Mouse (Mus musculus): ENCODE data around the gene Ift81.
A peak's percentile ranks its signal among the peaks of the same experiment; 100 is the strongest.

Gene Ift81

GRCm38 (mm10) chr5:122547810-122548209 is 66.5 kb downstream of the Ift81 start:
- no peak for DNase-seq (ENCODE audit: low read depth, low spot score)

DNA sequence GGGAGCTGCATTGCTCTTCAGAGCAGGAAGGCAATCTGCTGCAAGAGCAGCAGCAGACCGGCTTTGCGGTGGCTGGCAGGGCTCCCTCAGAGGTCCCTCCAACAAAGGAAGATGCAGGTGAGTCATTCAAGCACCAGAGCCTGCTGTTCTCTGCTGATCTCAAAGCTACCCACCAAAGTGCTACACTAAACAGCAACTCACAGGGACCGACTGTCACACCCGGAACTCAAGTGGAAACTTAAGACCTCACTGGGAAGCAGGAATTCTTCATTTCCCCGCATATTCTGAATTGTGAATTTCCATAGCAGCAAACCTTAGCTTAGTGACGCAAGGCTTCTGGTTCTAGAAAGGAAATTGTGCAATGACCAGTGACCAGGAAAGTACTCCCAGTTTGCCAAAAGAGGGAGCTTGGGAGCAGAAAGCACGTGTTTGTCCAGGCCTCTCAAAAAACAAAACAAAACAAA is 67.0 kb downstream of the Ift81 start:
- DNase-seq (ENCODE audit: low read depth, low spot score) = no peak

DNA sequence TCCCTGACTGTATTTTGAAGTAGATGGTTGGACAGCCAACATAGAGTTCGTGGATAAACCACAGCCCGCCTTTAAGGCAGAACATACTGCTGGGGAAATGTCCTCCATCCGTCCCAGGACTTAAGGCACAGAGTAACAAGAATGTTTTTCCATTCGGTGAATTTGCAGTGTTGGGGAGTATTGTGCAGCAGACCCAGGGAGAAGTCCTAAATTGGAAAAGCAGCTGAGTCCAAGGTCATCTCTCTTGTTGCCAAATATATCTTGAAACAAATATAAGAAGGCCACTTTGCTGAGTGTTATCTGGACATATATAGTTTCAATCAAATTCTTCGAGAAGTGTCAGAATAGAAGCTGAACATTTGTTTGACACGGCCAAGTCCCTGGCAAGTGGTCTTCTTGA is 70.9 kb downstream of the Ift81 start:
- no peak for DNase-seq (ENCODE audit: low read depth, low spot score)

DNA sequence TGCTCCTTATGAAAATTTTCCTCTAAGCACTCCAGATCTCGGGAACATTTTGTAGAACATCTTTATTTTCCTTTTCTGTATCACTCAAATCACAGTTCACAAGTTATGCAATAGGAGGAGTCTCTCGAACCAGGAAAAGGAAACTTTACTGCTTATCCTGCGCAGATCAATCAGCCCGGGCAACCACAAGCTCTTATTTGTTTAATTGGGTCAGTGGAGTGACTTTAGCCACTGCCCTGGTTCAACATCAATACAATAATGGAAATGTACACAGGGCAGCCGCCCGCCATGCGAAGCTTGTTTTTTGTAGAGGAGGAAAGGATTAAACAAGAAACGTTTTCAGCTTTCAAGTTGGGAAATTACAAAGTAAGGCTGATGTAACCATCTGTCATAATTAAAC is 72.4 kb downstream of the Ift81 start:
- no peak for DNase-seq (ENCODE audit: low read depth, low spot score)

DNA sequence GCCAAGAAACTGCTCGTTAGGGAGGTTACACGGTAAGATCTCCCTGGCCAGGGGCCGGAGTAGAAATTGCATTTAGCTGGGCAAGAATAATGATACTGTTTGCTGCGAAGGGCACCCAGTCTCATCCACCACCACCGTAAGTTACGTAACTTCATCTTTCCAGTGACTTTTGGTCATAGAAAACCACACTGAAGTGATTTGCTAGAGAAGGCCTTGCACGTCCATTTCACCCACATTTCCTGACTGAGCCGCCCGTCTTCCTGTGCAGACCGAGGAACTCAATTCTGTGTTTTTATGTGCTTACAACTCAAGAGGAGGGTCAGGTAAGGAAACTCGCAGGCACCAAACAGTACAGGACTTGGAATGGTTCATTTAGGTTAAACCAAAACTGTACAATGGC is 76.2 kb downstream of the Ift81 start:
- DNase-seq (ENCODE audit: low read depth, low spot score) = no peak

DNA sequence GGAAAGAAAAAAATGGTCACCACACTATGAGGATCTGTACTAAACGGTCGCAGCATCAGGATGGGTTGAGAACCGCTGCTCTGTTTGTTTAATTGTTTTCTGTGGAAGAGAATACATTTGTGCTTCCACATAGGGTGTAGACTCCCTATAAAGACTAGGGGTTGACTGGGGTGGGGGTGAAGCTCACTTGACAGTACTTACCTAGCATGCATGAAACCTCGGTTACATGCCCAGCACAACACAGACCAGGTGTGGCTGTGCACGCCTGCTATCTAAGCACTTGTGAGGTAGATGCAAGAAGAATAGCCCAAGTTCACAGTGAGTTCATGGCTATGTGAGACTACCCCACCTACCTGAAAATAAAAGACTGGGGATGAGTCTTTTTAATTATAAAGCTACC is 76.7 kb downstream of the Ift81 start:
- DNase-seq (ENCODE audit: low read depth, low spot score) = no peak

- no peak for DNase-seq (ENCODE audit: low read depth, low spot score)
Measured at GRCm38 (mm10) chr5:122533884-122534283, 80.4 kb downstream of the Ift81 start.

GRCm38 (mm10) chr5:122529913-122530604 is 84.3 kb downstream of the Ift81 start:
- no peak for DNase-seq (ENCODE audit: low read depth, low spot score)

DNA sequence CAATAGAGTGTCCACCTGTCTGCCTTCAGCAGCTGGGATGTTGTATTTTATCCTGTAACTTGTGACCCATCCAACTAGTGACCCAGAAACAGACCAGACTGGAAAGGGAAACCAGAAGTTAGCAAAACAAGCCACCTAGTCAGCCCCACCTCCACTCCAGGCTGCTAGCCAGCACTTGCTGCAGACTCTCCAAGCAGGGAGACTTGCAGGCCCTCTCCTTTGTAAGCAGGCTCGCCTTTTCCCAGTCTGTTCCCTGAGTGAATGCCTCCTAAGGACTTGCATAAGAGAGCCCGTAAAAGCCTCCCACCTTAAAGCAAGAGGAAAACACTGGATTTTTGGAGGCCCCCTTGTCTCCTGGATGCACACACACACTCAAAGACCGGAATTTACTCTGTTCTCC is 85.0 kb downstream of the Ift81 start:
- no peak for DNase-seq (ENCODE audit: low read depth, low spot score)

DNA sequence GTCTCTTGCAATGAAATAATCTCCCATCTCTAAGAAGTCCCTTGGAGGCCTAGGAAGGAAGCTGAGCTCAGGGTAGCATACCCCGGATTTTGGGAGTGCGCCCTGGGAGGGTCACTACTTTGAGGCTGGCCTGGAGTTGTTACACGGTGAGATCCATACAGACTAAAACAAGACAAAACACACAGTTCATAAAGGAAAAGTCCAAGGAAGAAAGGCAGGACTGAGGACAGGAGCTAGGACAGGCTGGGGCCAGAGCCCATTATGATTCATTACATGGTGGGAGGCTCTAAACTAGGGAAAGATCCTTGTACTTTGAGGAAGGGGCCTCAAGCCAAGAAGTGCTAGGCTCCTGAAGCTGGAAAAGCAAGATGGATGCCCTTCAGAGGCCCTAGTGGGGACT is 85.7 kb downstream of the Ift81 start:
- DNase-seq (ENCODE audit: low read depth, low spot score) = no peak

GRCm38 (mm10) chr5:122527761-122528160 is 86.6 kb downstream of the Ift81 start:
- peak; percentile 61 for DNase-seq (ENCODE audit: low read depth, low spot score)

GRCm38 (mm10) chr5:122526878-122527730 is 87.2 kb downstream of the Ift81 start:
- DNase-seq (ENCODE audit: low read depth, low spot score) = no peak

- DNase-seq (ENCODE audit: low read depth, low spot score) = no peak
Measured at GRCm38 (mm10) chr5:122526405-122526804, 87.9 kb downstream of the Ift81 start.

DNA sequence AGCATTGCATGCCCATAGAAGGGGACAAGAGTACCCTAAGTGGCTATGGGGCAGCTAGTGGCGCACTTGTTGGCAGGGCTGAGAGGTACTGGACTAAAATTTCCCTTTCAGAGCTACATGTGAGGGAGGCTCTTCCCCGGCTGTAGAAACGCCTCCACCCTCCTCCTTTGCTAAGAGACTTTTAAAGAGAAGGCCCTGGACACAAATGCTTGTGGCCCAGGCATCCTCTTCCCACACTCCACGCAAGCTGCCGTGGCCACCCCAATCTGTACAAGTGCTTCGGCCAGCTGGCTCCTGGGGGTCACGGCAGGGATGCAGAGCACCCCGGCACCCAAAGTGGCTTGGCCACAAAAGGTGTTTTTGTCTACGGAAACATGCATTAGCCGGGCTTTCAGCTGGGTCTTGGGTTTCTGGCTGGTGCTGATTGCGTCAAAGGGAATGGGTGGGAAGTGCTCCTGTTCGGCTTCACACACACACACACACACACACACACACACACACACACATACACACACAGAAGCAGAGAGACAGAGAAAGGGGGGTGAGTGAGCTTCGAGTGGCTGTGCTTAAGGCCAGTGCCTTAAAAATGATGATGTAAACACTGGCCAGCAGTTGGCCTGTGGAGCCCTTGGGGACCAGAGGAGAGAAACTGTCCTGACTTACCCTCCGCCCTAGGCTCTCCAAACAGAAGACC is 88.9 kb downstream of the Ift81 start:
- no peak for DNase-seq (ENCODE audit: low read depth, low spot score)

- no peak for DNase-seq (ENCODE audit: low read depth, low spot score)
Measured at GRCm38 (mm10) chr5:122524854-122525237, 89.5 kb downstream of the Ift81 start.

DNA sequence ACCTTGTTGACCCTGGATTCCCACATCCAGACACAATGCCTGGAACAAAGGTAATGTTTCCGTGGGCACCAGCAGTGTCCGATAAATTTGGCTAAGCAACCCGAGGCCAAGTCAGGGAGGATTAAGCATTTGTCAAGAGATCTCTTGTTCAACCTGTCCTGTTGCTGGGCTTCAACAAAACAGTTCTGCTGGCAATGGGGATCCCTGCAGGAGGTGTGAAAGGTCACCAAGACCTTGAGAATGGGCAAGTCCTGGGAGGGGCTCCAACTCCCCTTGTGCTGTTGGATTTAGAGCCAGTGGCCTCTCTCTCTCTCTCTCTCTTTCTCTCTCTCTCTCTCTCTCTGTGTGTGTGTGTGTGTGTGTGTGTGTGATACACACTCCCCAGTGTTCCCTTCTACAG is 90.1 kb downstream of the Ift81 start:
- DNase-seq (ENCODE audit: low read depth, low spot score) = no peak

- DNase-seq (ENCODE audit: low read depth, low spot score) = no peak
Measured at GRCm38 (mm10) chr5:122521130-122521473, 93.2 kb downstream of the Ift81 start.

DNA sequence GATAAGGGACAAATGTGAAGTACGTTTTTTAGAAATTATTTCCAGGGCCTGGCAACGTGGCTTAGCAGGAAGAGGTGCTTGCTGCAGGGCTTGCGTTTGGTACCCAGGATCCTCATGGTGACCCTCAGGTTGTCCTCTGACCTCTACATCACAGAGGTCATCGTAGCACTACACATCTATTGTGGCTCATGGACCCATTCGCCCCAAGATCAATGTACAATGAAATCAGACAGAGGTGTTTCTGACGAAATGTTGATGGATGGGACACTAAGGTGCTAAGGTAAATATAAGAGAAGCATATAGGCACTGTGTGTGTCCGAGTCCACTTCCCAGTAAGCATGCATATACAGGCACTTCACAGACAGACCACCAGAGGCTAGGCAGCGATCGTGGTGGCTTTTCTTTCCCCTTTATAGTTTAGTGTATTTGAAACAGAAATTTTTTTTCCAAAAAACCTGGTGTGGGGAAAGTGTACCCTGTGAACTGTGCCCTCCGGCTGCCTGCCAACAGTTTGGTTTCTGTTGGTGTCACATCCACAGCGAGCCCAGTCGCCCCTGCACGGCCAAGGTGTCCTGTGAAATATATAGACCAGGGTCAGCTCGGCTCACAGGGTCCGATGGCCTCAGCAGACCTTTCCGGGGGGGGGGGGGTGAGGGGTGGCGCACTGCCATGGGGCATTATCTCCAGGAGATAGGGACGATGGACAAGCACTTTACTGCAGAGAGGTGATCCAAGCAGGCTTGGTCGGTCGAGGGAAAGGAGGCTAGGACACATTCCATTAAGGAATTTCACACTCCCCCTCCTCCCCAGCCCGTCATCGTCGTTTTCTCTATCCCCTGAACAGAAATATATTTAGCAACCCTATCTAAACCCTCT is 93.8 kb downstream of the Ift81 start:
- DNase-seq (ENCODE audit: low read depth, low spot score) = no peak

- DNase-seq (ENCODE audit: low read depth, low spot score) = no peak
Measured at GRCm38 (mm10) chr5:122519043-122519660, 95.2 kb downstream of the Ift81 start.

DNA sequence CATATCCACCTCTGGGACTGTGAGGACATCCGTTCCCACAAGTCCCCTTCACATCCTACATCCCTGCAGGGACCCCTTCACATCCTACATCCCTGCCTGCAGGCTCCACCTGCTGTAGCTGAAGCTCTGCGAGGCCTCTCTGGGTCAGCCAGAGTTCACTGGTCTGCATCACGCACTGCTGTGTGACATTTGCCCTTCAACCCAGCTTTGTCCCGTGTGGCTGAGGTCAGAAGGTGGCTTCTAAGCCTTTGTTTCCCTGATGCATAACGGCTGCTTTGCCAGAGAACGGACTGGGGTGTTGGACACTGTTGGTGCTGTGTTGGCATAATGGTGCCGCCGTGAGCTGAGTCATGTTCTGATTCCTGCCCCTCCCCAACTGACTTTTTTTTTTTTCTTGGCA is 96.1 kb downstream of the Ift81 start:
- DNase-seq (ENCODE audit: low read depth, low spot score) = no peak

- no peak for DNase-seq (ENCODE audit: low read depth, low spot score)
Measured at GRCm38 (mm10) chr5:122516901-122517300, 97.4 kb downstream of the Ift81 start.

Data from forelimb bud, embryonic 11.5 days (tissue).